Mouse (Mus musculus) liver (tissue): ENCODE measurements around the gene I0C0044D17Rik.
A peak's percentile ranks its signal among the peaks of the same experiment; 100 is the strongest.

Experiments used
- DNase-seq: peaks from one replicate; pipeline ENCODE4 v3.0.0-alpha.2; 2020; ENCODE audit warnings: mixed read lengths

Gene I0C0044D17Rik

DNA sequence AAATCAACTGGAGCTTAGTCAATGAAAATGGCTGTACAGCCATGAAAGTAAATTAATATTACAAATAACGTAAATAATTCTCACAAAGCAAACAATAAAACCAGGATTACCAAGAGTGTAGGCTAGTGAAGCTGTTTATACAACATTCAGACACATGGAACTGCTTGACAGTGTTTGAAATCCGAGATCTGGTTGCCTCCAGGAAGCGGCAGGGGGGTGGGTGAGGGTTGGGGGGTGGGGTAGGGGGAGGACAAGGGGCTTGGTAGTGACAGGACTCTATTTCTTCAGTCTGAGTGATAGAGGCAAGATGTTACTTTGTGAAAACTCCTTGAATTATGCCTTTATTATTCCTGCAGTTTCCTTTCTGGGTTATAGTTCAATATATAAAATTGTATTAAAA, 3.1 kb upstream of the I0C0044D17Rik start:
- DNase-seq, result no peak

DNA sequence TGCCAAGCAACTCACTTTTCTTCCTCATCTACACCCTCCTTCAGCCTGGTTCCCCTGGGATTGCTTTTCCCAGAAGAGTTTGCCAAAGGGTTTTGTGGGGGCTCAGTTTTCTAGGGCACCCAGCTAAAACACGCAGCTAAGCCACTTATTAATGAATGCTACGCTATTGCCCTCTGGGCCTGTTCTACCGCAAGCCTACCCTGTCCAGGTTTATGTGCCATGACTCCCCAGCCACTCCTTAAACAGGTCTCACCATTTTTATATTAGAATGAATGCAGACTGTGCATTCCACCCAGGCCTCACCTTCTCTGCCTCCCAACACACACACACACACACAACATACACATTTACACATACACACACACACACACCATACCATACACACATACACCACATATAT, 593 bp downstream of the I0C0044D17Rik start:
- no peak for DNase-seq

DNA sequence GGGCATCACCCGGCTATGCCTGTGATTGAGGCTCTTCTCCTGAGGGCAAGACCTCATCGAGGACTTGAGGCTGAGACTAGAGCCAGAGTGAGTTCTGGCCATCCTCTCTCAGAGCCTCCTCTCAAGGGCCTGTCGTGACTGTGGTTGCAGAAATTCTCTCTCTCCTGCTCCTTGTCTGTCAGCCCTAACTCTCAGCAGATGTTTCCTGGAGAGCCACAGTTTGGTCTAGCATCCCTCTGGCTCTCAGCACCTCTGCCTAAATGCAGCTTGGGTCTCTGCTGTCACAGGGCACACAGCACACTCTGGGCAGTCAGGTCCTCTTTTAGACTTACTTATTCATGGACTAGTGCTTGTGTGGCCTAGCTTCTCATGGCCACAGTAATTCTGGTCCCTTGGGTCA, 1.2 kb downstream of the I0C0044D17Rik start:
- no peak for DNase-seq

DNA sequence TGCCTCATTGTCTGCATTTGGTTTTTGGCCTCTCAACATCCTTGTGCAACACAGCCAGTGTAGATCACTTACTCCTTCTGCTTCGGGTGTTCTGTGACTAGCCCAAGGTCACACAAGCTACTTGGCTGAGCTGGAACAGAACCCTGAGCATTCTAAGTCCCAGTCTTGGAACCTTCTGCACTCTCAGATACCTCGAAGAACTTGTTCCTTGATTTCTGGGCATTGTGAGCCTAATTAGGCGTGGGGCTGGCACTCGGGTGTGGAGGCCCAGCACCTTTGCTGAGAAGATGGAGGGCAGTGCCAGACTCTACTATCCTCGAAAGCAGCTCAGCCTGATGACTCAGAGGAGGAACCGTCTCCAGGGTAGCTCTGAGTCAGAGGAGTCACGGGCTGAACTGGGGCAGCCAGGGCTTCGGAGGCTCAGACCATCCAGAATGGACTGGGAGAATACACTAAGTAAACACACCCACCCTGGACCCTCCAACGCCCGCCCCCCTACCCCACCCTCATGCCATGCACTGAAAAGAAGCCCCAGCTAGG, 4.4 kb downstream of the I0C0044D17Rik start:
- no peak for DNase-seq

DNA sequence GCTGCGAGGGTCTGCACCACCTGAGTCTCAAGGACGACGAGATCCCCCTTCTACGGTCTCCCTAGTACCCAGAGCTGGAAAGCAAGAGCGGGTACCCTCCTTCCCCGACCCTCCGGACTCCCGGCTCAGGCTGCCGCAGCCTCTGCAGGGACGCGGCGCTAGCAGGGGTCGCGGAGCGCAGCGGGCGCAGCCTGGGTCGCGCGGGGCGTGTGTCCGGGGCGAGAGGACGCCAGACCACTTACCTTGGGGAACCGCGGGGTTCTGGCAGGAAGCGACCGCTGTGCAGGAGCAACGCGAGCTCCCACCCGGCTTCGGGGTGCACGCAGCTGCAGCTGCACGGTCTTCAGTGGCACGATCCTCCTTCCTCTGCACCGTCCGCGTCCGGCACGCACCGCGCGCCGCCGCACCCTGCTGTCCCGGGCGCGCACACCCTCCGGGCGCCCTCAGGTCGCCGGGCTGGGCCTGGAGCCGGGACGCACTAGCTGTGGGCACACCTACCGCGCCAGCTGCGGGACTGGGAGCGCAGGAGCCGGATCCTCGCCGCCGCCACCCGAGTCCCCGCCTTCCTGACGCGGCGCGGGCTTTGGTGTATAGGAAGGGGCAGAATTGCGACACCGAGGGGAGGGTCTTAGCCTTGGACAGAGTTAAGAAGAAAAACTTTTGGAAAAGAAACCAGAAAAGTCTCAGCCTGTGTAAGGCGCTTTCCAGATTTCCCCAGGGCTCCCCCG, 6.3 kb downstream of the I0C0044D17Rik start, which contains the start of gene Kank4:
TSS of gene Kank4 (minus strand) at position 354 of the 728 bp plus-strand sequence.
- DNase-seq, result peak; percentile 32

DNA sequence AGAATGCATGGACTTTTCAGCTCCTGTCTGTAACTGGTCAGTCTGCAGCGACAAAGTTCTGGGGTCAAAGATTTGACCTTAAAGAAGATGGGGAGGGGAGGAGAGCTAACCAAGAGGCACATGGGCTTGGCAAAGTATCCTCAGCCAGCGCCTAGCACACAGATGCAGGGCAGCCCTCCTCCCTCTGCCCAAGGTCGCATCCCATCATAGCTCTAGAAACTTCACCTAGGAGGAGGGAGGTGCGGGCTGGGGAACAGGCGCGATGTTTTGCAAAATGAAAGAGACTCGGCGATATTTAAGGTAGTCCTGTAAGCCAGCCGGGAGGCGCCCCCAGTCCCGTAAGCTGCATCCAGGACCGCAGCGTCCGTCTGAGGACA, 6.8 kb downstream of the I0C0044D17Rik start:
- no peak for DNase-seq

DNA sequence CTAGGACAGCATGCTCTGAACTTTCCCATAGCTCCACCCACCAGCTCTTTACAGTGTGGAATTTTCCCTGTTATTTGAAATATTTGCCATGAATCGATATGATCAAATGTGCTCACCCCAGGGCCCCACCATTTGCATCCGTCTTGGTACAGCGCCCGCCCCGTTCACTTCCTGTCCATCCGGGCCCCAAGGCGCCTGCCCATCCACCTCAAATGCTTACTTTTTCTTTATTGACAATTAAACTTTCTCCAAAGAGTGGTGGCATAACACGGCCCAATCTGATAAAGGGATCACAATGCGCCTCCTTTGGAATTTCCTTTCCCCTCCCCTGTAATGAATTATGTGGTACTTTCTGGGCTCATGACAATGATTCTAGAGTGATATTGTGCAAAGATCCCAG, 17.3 kb downstream of the I0C0044D17Rik start:
- no peak for DNase-seq

DNA sequence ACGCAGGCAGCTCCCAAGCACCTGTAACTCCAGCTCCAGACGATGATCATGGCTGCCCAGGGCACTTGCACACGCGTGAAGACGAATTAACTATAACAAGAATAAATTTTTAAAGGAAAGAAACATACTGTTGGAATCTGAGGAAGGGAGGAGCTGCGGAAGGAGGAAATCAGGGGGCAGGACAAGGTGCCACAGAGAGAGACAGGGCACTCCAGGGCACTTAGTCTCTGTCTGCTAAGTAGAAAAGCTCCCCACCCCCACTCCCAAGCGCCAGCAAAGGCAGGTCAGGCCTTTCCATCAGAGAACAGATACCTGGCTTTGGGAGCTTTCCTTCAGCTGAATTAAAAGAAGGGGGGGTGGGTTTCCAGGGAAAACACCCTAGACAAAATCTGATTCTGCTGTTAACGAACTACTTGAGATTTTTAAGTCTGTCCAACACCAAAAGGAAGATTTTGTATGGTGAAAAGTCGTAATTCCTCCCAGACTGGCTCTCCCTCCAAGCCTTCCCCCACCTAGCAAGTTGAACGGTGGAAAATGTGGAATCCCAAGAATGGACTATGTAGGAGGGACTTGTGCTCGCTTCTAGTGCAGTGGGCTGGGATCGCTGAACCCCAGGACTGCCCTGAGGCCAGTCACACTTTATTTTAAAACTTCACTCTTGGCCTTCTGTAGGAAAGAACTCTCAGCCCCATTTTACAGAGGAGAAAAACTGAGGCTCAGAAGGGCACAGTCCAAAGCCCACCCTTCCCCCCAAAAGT, 18.2 kb downstream of the I0C0044D17Rik start:
- DNase-seq, result no peak

DNA sequence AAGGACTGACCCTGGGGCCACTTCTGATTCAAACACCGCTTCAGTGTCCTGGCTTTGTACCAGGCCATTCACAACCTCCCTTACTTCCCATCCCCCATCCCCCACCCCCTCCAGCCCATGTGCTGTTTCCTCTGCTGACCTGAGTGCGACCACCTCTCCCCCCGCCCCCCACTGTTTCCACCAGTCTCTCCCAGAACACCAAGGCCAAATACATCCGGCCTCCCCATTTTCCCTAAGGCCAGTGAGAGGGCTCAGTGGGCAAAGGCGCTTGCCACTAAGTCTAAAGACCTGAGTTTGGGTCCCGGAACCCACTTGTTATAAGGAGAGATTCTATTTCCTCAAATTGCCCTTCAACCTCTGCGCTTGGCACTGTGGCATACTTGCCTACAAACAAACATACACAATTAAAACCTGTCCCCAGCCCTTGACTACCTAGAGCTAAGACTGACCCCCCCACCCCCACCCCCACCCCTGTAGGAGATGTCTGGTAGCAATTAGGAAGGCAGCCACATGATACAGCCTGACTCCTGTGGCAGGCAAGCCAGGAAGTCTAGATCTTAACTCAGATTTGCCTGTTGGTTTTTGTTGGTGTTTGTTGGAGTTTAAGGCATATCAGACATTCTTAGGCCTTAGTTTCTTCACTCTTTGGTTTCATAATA, 19.0 kb downstream of the I0C0044D17Rik start:
- DNase-seq, result no peak

DNA sequence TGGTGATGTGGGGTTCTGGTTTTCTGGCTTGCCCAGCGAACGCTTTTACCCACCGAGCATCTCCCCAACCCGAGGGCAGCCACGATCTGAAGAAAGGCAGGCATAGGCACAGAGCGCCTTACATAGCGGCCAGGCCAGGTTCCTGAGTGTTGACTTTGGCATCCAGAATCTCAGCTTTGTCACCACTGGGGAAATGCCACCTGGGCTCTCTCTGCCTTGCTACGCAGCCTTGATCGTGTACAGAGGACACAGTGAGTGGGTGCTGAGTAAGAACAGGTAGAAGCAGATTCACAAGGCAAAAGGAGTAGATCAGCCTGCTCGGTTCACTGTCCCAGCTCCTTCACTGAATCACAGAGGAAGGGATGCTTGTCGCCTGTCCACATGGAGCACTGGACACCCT, 21.9 kb downstream of the I0C0044D17Rik start:
- no peak for DNase-seq

DNA sequence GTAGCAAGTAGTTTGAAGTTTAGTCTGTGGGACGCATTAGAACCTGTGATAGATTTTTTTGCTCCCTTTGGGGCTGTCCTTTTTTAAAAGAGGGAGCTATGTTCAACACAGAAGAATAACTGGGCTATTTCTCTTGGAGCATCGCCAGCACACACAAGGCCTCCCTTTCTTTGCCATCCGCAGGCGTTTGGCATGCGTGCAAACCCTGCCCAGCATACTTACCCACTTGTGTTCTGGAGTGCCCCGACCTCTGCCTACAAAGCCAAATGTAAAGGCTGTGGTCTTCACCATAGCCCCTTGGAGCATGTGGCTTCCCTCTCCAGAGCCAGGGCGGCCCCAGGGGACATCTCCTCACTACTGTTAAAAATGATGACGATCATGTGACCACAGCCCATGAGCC, 22.8 kb downstream of the I0C0044D17Rik start:
- DNase-seq, result no peak

DNA sequence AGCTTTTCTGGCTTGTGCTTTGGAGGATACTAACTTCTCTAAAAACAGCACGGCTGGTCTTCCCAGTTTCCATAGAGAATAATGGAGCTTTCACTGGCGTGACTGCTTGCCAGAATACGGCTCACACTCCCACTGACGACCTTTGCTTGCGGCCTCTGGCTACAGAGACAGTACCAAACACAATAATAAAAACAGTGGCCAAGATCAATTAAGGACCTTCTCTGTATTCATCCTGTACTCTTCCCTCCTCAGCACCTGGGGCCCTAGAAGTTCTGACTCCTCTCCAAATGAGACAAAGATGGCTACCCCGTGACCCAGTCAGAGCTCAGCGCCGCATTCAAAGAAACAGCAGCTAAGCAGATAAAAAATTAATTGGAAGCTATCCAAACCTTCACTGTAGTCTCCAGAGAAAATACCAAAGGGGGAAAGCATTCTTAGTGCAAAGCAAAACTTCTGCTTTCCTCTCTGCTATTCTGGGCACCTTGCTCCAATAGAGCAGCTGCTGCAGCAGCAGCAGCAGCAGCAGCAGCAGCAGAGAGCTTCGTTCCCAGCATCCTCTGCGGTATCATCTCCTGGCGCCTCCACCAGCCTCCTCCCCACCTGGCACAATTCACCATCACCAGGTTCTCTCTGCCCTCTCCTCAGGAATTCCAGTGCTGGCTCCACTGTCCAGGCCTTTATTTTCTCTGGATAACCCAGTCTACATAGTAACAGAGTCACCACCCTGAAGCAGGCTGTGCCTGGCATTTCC, 26.9 kb downstream of the I0C0044D17Rik start:
- DNase-seq, result no peak

DNA sequence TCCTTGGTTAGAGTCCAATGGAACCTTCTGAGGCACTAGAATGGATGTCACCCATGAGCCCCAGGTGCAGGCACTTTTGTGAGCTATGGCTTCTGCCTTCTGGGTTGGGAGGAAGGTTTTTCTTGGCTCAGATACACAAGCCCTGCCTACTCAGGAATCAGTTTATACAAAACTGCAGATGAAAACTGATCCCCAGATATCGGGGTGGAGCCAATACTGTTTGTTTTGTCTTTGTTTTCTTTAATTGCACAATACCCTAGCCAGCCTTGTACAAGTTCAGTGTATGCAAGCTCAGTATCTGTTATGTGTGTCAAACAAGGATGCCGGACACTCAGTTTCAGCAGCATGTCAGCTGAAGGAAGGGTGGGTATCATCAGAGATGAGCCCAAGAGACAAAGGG, 28.4 kb downstream of the I0C0044D17Rik start:
- no peak for DNase-seq

DNA sequence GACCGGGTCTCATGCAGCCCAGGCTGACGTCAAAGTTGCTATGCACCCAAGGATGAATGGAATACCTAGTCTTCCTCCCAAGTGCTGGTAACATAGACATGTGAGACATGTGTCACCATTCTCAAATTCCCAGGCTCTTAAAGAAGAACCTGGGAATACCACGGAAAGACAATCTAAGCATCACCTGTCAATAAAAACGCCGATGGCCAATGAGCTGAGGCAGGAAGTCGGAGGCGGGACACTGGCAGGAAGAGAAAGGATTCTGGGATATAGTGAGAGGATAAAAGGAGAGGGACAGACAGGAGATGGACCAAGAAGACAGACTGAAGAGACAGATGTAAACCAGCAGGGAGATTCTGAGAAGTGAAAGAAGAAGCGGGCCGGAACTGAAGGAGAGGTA, 30.2 kb downstream of the I0C0044D17Rik start:
- DNase-seq, result no peak

DNA sequence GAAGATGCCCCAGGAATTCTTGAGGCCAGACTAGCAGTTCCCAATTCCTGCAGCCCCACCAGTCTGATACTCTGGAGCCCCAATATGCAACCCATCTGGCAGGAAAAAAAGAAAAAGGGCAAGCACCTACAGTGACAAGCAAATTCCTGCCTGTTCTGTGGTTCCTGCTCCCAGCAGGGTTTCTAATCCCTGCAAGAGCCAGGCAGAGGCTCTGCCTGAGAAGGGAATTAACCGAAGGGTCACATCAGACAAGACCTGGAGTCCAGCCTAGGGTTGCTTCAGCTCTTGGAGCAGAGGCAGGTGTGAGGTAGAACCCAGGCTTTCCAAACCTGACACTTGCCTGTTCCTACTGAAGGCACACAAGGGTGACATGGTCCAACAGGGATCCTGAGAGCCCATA, 32.9 kb downstream of the I0C0044D17Rik start:
- DNase-seq, result no peak

DNA sequence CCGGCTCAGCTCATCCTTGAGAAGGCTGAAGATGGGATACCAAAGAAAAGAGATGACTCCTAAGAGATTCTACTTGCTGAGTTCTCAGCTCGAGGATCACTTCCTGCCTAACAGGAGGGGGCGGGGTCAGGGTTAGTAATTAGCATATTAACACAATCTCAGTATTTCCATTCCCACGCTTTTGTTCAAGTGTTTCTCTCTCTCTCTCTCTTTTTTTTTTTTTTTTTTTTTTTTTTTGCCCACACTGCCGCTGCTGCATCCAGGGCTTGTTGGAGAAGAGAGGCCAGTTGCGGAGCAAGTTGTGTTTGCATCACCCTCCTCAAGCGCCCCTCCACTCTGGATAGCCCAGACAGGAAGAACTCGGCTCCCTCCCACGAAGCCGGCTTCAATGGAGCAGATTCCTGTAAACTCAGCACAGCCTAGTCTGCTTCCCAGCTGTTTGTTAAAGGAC, 33.8 kb downstream of the I0C0044D17Rik start:
- peak; percentile 11 for DNase-seq

DNA sequence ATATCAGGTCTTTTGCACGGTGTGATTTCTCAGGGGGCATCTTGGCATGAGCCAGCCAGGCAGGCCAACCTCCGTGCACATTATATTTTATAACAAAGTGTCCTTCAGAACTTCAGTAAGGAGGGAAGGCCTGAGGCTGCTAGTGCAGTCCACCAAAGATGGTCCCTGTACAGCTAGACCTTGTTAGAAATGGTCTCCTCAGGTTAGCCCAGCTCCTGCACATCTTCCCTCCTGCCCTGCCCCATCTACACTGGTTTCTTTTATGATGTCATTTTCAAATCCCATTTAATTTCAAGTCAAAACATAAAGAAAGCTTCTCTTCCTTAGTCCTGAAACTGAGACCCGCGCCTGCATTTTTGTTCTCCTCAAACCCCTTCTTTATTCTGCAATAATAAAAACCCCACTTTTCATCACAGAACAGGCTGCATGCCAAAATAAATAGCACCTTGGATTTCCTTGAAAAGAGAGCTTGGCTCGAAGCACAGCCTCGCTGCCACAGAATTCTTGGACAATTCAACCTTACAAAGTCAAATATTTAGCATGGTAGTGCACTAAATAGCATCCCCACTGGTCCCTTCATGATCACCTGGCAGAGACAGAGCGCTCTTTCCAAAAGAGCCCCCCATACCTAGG, 34.4 kb downstream of the I0C0044D17Rik start:
- DNase-seq, result no peak

DNA sequence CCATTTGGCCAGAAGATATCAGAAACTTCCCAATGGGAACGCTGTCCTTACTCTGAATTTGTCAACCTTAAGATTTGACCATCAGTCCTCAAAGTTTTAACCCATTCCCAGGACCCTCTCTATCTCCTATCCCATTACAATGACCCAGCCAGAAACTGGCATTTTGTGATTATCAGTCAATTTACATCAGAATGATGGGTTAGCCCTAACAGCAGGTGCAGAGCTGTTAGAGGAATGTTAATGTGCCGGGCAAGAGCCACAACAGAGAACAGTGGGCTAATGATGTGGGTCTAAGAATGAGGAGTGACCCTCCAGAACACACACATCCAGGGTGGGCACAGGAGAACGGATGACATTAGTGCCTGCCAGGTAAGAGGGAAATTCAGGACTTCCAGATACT, 37.4 kb downstream of the I0C0044D17Rik start:
- DNase-seq, result no peak

DNA sequence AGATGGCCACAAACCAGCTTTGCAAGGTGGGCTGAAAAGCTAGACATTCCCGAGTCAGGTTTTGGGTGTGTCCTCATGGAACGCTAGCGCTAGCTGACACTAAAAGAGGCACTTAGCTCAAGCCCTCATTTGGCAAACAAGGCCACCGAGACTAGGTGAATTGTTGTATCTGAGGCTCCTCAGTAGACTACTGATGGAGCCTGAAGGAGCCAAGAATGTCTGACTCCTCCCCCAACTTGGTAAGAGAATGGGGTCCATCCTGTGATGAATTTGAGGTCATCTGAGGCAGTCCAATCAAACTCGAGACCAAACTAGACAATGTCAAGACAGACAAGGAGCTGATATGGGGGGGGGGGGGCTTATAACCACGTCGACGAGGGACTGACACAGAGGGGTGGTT, 37.8 kb downstream of the I0C0044D17Rik start:
- DNase-seq, result no peak

DNA sequence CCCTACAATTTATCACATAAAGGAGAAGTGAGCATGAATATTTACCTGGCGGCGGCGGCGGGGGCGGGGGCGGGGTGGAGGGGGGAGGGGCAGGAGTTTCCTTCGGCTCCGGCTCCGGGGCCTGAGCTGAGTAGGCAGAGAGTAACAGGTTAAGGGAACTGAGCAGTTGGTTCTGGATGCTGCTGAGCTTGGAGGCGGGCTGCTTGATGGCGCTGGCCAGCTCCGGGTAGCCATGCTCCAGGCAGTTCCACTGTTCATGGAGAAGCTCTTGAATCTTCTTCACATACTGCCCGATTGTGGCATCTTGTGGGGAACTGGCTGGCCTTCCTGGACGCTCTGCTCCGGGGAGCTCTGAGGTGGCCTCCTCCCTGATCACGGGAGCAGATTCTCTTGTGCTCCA, 45.4 kb downstream of the I0C0044D17Rik start:
- DNase-seq, result no peak

DNA sequence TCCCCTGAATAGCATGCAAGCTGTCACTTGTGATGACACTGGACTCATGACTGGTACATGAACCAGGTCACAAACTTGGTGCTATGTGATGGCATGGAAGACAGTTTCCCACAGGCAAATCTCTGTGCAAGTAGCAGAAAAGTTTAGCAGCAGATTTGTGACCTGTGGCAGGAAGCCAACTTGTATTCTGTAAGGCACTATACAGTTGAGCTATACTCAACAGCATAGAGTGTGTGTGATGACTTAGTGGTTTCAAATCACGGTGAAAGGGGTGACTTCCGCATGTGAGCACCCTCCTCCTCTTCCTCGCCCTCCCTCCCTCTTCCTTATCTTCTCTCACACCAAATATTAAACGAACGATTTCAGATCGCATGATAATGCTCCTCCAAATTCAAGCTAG, 46.2 kb downstream of the I0C0044D17Rik start:
- no peak for DNase-seq

DNA sequence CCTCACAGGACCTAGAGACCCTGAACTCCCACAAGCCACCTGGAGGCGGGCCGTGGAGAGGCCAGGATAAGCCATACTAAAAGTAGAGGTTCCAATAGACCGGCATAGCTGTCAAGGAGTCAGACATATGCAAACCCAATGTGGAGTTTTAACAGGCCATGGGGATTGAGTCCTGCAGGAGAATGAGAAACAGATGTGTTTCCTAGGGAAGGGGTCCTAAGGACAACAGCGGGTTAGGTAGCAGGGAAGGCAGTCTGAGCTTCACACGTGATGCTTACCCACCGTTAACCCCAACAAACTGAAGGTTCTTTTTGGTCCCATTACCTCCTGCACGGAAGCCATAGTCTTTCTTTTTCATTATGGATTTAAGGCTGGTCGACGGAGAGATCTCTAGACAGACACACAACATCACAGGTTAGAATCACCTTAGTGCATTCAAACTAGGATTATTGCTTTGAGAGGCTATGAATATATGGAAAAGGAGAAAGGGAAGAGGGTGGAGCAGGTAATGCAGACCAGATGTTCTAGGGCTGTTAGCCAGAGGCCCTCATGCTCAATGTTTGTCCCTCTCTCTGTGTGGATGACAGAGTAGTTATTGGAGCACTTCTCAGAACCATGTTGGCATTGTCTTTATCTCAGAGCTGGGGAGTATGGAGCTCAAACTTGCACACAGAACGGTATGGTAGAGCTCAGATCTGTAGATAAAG, 46.8 kb downstream of the I0C0044D17Rik start:
- no peak for DNase-seq
